Mouse (Mus musculus) thymus, postnatal 4 days (tissue): Measurements from ENCODE around the gene Atp5g1.

Source experiments
- DNase-seq: peaks from one replicate; pipeline ENCODE4 v3.0.0; 2021

Gene Atp5g1

DNA sequence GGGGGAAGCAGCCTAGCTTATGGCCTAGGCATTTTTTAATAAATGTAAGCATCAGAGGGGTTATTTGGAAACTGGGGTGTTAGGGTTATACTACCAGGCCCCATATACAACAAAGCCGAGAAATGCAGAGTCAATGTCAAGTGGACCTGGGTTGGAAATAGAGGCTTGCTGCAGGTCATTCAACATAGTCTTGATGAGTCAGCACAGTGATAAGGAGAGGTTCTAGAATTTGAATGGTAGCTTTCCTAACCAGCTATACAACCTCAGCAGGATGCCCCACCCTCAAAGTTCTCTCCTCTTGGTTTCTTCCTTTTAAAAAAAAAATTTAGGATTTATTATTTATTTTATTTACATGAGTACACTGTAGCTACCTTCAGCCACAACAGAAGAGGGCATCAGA, 4.5 kb downstream of the Atp5g1 start:
- no peak for DNase-seq

GRCm38 (mm10) chr11:96070353-96070752, 5.1 kb downstream of the Atp5g1 start:
- no peak for DNase-seq

- no peak for DNase-seq
Observed at GRCm38 (mm10) chr11:96068231-96068630, 7.2 kb downstream of the Atp5g1 start.

- DNase-seq: peak; percentile 98
Observed at GRCm38 (mm10) chr11:96065215-96065911, 10.1 kb downstream of the Atp5g1 start, which contains the start of gene Ube2z. Gene Ube2z (minus strand): TSS chr11:96065388.

- DNase-seq: peak; percentile 73
Observed at GRCm38 (mm10) chr11:96064521-96065214, 10.8 kb downstream of the Atp5g1 start.

- no peak for DNase-seq
Observed at GRCm38 (mm10) chr11:96058309-96058708, 17.2 kb downstream of the Atp5g1 start.

DNA sequence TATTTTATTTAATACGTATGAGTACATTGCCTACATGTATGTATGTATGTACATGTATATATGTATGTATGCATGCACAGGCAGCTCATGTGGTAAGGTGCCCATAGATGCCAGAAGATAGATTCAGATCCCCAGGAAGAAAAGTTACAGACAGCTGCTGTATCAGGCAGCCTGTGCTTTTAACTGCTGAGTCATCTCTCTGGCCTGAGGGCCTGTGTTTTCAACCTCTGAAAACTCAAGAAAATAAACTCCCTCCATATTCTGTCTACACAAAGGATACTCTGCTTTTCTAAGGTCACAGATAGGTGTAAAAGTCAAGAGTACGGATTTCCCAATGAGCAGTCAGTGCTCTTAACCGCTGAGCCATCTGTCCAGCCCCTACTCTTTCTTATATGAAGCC, 24.6 kb downstream of the Atp5g1 start:
- no peak for DNase-seq

- peak; percentile 22 for DNase-seq
Observed at GRCm38 (mm10) chr11:96049939-96050338, 25.5 kb downstream of the Atp5g1 start.

DNA sequence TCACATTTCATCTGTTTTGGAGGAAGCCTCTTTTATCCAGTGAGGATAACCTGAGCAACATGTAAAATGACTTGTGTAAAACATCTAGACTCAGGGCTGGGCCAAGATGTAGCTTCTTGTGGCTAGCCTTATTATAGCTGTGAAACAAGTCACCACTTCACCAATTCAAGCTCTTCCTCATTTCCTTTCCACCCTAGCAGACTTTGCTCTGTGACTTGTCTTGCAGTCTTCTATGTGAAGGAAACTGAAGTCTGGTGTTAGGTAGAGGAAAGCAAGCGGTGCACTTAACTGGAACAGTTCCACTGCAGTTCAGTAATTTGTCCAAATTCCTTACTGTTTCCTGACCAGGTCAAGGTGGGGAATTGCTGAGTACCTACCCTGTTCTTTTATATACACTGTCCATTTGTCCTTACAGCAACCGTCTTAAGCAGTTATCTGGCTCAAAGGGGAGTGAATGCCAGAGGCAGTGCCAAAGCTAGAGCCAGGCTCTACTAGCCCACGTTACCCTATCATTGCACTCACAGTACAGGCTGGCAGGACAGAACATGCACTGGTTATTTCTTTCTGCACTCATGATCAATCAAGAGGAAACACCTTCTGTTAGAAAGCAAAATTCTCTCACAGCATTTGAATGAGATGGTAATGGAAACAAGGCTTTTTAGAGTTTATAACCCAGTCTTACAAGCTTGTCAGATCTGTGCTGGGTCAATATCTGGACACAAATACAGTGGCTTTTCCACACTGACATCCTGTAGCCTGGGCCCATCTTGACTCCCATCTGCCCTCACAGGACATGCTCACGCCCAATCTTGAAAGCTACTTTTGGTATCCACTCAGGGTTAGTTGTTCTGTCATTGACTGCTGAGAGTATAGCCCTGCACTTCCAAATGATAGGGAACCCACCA, 27.7 kb downstream of the Atp5g1 start:
- no peak for DNase-seq

GRCm38 (mm10) chr11:96046793-96047192, 28.7 kb downstream of the Atp5g1 start:
- DNase-seq: no peak

DNA sequence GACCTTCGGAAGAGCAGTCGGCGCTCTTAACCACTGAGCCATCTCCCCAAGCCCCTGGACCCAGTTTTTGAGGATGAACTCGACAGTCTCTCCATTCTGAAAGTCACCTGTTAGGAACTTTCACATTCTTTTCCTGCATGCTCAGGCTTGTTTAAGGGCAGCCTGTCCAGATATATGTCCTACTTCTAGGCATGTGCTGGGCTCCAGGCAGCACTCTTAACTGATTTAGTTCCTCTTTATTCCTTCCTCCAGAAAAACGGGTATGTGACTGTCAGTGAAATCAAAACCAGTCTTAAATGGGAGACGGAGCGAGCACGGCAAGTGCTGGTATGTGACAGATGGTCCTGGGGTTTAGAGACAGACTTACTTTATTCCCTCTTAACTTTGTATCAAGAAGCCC, 29.4 kb downstream of the Atp5g1 start:
- DNase-seq: no peak

- no peak for DNase-seq
Observed at GRCm38 (mm10) chr11:96044803-96045567, 30.5 kb downstream of the Atp5g1 start.

GRCm38 (mm10) chr11:96038560-96038959, 36.9 kb downstream of the Atp5g1 start:
- DNase-seq: no peak

GRCm38 (mm10) chr11:96037499-96037898, 38.0 kb downstream of the Atp5g1 start:
- DNase-seq: no peak

DNA sequence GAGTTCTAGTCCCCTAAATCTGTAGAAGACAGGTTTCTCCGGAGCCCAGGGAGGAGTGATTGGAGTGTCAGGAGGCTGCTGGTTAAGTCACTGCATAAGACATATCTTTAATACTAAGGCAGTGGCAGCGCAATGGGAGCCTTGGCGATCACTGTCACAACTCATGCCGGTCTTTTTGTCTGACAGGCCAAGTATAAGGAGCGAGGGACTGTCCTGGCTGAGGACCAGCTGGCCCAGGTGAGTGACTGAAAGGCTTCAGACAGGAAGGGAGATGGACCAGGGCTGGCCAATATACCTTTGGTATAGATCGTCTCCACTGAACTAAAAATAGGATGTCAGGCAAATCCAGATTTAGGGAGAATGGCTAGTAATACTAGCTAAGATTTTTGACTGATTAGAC, 40.3 kb downstream of the Atp5g1 start:
- DNase-seq: no peak

GRCm38 (mm10) chr11:96034596-96035052, 40.8 kb downstream of the Atp5g1 start, which contains the start of gene Snf8:
Gene Snf8 (plus strand): TSS chr11:96034885.
- DNase-seq: peak; percentile 97

GRCm38 (mm10) chr11:96034116-96034515, 41.4 kb downstream of the Atp5g1 start:
- DNase-seq: no peak

DNA sequence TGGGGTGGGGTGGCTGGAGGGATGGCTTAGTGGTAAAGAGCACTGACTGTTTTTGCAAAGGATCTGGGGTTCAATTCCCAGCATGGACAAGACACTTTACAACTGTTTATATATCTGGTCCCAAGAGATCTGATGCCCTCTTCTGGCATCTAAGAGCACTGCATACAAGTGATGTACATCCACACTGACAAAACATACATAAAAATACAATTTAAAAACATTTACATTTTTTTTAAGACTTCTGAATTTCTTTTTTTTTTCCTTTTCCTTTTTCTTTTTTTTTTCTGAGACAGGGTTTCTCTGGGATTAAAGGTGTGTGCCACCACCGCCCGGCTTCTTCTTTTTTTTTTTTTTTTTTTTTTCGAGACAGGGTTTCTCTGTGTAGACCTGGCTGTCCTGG, 42.2 kb downstream of the Atp5g1 start:
- no peak for DNase-seq

DNA sequence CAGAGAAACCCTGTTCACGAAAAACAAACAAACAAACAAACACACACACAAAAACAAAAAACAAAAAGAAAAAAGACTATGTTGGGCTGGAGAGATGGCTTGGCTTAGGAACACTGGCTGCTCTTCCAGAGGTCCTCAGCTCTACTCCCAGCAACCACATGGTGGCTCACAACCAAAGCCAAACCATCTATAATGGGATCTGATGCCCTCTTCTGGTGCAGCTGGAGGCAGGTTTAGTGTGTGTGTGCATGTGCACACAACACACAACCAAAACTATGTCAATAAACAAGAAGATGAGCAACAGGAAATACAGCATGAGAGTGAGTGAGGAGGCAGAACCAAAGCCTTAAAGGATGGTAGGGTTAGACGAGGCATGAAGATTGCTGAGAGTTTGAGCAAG, 43.8 kb downstream of the Atp5g1 start:
- no peak for DNase-seq

- DNase-seq: no peak
Observed at GRCm38 (mm10) chr11:96030571-96030970, 44.9 kb downstream of the Atp5g1 start.

DNA sequence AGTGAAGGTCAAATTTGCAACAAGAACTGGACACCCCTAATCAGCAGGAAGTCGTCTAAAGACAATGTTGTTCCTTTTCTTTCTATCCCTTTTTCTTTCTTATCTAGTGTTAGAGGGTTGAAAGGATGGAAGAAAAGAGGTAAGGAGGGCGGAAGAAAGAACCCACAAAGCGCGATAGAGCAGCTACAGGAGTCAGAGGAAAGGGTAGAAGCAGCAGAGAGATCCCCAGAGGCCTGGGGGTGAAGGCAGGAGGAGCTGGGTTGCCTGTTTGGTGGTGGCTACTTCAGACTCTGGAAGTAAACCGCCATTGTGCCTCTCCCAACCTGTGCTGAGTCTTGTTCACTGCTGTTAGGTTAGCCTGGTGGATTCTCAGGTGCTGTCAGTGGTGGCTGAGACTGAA, 47.3 kb downstream of the Atp5g1 start:
- DNase-seq: no peak

DNA sequence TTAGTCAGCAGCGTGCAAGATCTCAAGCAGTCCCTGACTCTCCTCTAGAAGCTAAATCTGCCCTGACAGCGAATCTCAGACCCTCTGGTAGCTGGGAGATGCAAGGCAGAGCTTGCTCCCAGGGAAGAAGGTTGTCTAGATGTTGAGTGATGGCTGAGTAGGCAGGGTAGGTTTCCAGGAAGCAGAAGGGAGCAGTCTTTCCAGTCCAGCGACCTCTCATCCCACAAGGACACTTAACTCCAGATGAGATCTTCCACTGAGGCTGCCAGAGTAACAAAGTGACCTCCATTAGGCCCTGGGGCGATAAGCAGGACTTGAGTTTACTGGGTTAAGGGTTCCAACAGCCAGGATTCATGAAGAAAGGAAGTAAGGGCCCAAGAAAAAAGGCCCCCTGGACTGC, 54.8 kb downstream of the Atp5g1 start:
- no peak for DNase-seq
